Mouse (Mus musculus): ENCODE data around the gene Gimap3.

The Gimap3 gene

DNA sequence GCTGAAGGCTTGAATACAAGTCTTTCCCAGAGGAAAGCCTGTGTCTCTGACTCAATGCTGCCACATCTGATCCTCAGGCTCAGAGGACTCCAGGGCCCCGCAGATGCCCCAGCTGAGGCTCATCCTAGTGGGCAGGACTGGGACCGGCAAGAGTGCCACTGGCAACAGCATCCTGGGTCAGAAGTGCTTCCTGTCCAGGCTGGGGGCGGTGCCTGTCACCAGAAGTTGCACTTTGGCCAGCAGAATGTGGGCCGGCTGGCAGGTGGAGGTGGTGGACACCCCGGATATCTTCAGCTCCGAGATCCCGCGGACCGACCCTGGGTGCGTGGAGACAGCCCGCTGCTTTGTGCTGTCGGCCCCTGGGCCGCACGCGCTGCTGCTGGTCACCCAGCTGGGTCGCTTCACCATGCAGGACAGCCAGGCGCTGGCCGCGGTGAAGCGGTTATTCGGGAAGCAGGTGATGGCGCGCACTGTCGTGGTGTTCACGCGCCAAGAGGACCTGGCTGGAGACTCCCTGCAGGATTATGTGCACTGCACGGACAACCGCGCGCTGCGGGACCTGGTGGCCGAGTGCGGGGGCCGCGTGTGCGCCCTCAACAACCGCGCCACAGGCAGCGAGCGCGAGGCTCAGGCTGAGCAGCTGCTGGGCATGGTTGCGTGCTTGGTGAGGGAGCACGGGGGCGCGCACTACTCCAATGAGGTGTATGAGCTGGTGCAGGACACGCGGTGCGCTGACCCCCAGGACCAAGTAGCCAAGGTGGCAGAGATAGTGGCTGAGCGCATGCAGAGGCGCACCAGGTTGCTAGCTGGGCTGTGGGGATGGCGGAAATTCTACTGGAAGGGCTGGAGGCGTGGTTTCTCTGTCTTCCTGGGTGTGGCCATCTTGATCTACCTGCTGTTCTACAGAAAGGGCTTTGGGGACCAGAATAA lies 28.0 kb downstream of the Gimap3 start:
- DNase-seq (ENCODE audit: low spot score): no peak

DNA sequence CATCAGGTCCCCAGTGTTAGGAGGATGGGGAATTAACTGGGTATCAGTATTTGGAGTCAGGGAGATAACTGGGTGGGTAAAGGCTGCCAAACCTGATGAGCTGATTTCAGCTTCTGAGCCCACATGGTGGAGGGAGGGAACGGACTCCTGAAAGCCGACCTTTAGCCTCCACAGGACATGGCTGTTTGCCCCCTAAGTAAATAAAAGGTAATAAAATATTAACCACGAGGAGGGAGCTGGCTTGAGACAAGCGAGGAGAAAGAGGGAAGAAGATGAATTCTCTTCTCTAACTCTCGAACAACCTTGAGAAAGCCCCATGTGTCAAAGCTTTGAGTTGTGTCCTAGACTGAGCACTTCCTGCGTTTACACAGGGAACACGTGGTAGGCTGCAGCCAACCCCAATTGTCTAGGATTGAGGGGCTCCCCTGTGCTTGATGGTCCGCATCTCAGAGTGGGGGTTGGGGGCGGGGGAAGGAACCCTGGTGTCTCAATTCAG lies 28.9 kb downstream of the Gimap3 start:
- no peak for DNase-seq (ENCODE audit: low spot score)

DNA sequence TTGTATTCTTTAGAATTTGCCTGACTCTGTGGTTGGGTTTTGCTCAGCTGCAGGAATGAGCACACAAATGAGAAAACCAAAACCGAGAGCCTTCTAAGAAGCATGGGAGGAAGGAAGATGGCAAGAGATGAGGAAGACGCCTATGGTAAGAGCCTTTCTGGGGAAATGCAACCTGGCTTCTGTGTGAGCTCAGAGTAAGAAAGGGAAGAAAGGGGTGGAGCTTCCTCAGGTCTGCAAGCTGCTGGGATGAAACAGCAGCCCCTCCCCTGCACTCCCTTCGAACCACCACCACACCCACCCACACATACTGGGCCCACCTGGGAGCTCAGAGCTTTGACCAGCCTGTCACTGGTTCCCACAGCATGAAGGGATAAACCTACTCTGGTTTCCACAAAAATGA lies 29.4 kb downstream of the Gimap3 start:
- no peak for DNase-seq (ENCODE audit: low spot score)

DNA sequence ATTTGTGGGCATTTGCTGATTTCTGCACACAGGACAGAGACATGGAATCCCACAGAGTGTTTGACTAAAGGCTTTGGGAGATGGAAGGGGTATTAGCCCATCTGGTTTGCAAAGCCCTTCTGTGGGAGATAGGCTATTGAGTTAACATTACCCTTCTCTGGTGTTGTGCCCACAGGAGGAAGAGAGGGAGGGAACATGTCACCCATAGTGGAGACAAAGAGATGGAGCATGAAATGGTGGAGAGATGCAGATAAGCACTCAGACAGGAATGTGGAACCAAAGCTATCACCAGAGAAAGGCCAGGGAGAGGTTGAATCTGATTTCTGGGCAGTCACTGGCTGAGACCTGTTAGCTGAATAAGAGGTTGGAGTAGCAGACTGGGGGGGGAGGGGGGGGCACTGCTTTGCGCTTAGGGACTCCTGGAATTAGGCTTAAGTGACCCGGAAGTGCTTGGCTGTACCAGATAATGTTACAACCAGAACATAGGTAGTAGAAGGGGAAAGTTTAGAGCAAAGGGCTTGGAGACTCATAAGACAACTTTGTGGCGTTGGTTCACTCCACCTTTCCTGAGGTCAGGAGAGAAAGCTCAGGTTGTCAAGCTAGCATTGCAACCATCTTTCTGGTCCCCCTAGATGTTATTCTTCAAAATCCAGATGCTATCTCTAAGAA lies 30.0 kb downstream of the Gimap3 start:
- no peak for DNase-seq (ENCODE audit: low spot score)

DNA sequence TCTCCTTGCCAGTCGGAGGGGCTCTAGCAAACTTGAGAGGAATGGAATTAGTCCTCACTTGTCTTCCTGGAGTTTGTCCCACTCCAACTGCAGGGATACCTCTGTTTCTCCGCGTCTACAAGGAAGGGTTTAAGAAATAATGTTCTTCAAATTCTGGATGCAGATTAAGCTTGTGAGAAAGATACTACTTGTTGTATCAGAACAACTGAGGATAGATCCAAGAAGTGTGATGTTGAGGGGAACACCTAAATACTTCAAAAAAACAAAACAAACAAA lies 30.9 kb downstream of the Gimap3 start:
- DNase-seq (ENCODE audit: low spot score): no peak

DNA sequence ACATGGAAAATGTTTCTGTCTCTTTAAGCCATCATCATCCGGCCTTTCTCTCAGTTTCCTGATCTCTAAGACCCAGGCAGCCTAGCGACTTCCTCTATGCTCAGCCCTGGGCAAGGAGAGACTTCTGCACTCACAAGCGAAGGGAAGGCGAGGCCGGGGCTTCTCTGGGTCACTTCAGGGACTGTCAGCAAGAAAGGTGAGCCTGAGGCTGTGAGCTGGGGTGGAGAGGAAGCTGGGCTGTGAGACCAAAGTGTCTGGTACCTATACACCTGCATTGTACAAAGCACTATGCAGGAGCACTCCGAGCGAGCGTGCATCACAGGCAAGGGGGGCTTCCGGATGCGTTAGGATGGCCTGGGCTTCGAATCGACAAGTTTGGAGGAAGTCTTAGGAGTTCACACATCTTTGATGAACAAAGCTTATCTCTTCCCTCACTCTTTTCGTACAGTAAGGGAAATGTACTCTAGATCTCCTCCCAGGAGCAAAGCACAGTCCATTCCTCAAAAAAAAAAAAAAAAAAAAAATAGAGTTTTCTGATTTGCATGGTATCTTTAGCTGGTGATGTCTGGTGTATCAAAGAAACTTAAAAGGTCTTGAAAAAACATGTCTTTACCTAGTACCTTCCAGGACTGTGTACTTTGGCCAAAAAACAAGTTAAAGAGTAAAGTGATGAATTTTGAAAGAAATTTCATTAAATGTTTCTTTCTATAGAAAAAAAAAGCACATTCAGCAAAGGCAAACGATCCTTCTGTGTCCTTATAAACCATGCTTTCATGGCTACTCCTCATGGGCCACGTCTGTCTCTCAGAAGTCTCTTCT lies 31.5 kb downstream of the Gimap3 start, which contains the start of gene Gimap1:
Gene Gimap1 (plus strand): TSS at position 94 of the 819 bp plus-strand sequence.
- DNase-seq (ENCODE audit: low spot score): no peak

DNA sequence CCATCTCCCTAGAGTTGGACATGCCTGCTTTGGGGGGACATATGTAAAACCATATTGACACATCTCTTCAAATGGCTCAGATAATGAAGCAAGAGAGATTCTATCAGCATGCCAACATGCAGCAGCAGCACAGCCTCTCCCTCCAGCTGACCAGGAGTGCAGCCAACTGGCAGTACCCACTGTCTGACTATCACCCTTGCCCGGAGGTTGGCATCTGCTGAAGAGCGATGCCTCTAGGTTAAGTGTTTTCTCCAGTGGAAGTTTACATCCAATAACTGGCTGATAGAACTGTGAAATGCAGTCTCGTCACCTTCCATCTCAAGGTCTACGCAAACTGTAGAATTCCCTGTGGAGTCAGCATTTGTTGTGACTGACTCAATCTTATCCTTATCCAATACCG lies 33.0 kb downstream of the Gimap3 start:
- DNase-seq (ENCODE audit: low spot score): no peak

DNA sequence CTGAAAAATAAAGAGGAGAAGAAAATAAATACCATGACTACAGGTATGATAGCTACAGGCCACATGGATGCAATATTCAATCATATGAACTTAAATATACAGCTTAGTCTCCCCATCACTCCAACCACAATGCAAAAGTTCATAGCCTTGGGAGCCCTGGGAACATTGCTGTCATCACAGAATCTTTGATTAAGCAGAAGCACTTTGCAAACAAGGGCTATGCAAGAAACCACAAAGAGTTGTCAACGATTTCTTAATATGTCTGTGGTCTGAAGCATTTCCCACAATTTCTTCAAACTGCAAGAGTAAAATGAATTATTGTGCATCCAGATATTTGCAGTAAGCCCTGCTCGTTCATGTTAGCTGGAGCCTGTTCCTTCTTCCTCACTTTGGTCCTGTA lies 33.6 kb downstream of the Gimap3 start:
- DNase-seq (ENCODE audit: low spot score): no peak

DNA sequence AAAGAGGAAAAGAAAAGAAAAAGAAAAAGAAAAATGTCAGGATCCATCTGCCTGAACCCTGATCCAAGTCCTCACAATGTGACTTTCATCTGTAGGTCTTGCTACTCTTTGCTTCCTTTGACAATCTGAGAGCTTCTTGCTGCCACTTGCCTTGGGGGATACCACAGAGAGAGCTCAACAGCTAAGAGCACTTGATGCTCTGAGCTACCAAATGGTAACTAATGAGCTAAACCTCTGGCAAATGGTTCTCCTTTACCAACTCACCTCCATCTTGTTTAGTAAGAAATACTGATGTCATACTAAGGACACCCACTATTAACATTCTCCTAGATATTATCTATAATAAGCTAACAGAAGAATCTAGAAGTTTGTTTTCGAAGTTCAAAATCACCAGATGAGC lies 37.0 kb downstream of the Gimap3 start:
- DNase-seq (ENCODE audit: low spot score): no peak

DNA sequence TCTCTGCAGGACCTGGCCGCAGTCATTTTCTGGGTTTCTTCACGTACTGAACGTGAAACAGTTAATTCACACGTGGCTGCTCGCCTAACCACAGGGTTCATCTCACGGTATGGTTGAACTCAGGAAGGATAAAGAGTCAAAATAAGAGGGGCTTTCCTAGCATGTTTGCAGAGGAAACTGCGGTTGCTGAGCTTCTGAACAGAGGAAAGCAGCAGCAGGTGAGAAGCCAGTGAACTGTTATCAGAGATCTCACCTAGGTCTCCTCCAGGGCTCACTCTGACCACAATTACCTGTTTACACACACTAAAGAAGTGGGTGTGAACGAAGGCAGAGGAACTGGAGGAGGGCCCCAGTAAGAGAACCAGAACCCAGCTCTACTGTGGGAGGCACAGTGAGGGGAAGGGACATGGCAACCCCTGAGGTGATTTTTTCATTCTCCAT lies 37.8 kb downstream of the Gimap3 start:
- DNase-seq (ENCODE audit: low spot score): no peak

DNA sequence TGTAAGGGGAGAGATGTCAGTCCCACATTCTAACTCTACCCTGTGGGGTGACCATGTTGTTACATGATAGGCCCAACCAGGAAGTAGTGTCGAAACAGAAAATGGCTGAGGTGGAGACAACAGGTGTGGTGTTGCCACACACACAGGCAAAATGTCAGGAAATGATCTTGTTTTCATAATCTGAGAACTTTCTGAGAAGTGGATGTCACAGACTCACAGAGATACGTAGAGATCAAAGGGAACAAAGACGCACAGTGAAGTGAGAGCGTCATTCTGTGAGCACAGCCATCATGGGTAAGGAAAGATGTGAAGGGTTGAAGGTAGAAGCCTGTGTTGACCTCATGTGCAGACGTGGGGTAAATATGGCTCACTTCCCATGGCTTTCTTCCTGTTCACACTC lies 42.9 kb downstream of the Gimap3 start:
- no peak for DNase-seq (ENCODE audit: low spot score)

DNA sequence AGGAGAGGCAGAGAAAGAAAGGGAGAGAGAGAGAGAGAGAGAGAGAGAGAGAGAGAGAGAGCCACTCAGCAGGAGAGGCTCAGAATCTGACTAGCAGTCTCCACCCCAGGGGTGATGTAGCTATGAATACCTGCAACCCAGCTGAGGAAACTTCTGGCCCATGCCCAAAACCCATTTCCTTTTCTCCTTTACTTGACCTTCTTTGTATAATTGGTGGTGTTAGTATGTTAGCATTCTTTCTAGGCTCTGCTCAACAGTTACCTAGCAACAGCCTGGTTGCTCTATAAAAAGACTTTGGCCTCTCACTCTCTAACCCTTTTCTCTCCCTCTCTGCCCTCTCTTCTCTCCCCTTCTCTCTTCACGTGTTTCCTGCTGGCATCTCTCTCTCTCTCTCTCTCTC lies 45.2 kb downstream of the Gimap3 start:
- DNase-seq (ENCODE audit: low spot score): no peak

DNA sequence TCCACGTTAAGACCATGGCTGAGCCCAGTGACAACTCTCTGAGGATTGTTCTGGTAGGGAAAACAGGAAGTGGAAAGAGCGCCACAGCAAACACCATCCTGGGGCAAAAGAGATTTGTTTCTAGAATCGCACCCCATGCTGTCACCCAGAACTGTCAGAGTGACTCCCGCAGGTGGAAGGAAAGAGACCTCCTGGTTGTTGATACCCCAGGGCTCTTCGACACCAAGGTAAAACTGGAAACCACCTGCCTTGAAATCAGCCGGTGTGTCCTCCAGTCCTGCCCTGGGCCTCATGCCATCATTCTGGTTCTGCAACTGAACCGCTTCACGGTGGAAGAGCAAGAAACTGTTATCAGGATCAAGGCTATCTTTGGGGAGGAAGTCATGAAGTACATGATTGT lies 47.2 kb downstream of the Gimap3 start:
- no peak for DNase-seq (ENCODE audit: low spot score)

DNA sequence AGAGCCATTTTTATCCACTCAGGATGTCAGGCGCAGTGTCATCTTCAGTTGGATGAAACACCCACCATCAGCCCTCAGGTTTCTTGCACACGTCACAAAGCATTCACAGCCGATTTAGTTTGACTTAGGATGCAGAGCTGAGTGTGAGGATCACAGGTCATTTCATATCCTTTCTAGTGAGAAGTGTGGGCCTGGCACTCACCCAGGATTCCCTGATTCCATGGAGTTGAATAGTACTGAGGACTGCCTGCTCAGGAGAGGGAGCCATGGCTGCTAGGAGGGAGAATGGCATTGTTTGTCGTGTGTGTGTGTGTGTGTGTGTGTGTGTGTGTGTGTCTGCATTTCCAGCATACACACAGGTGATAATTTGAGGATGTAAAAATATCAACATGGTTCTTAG lies 50.3 kb downstream of the Gimap3 start:
- no peak for DNase-seq (ENCODE audit: low spot score)

DNA sequence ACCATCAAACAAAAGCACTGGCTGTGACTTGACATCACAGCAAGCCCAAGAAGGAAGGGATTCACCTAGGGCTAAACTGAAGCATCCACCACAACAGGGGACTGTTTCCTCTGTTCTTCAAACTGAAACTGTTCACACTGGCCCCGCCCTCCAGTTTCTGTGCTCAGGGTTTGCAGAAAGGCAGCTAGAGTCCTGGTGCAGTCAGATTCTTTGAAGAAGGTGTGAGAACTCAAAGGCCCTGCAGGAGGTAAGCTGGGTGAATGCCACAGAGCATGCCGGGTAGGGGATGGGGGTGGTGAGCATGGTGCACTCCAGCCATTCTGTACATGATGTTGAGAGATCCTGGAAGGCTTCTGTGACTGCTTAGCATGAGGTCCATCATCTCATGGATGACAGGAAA lies 52.2 kb downstream of the Gimap3 start, which contains the start of the genes Gm28053 and Gimap7:
Gene Gm28053 (plus strand): TSS at position 153 of the 400 bp plus-strand sequence.
Gene Gimap7 (plus strand): TSS at position 167 of the 400 bp plus-strand sequence.
- no peak for DNase-seq (ENCODE audit: low spot score)

All from urinary bladder, postnatal 10 days (tissue).